Mouse (Mus musculus): ENCODE data around the gene Il21. TPM values are rescaled to one million over a fixed set of nuclear protein-coding genes. Genes with fewer than 3 reads are reported as not detected.

Gene Il21
- polyA plus RNA-seq, 1 experiment from 2014 or later: not detected

- no peaks in the 10 kb centered on the region for H3K36me3 ChIP-seq
- H3K27me3 ChIP-seq (replicated peaks): no peaks in the 10 kb centered on the region
- no peak overlapping the region for H3K27ac ChIP-seq (replicated peaks)
- peaks cover 12% of the 10 kb centered on the region; the same call in 1 of the 2 replicates for H3K4me1 ChIP-seq
- 89% methylated on average over 1 of the region's 1 CpGs for WGBS
- ATAC-seq (ENCODE audit: low FRiP score): no peak
- no peak overlapping the region for H3K4me3 ChIP-seq (replicated peaks)
- H3K9me3 ChIP-seq (replicated peaks): no peaks in the 10 kb centered on the region
- H3K9ac ChIP-seq (replicated peaks): no peak overlapping the region
- no peak overlapping the region for H3K4me2 ChIP-seq
These were observed 46.9 kb downstream of the Il21 start for GRCm38 (mm10) chr3:37185534-37185933.

GRCm38 (mm10) chr3:37182415-37183269 lies 49.8 kb downstream of the Il21 start:
- Histone ChIP-seq H3K36me3 (no peaks in the 10 kb centered on the region), H3K4me3 (replicated peaks) (no peak overlapping the region), H3K9me3 (replicated peaks) (no peaks in the 10 kb centered on the region), H3K27ac (replicated peaks) (no peak overlapping the region), H3K27me3 (replicated peaks) (no peaks in the 10 kb centered on the region), H3K9ac (replicated peaks) (no peak overlapping the region), H3K4me2 (0 out of 2 replicates have a peak overlapping the region, but pooled peaks have one; percentile 13), H3K4me1 (peaks cover 12% of the 10 kb centered on the region; the same call in 1 of the 2 replicates)
- WGBS: 41% methylated on average over 16 of the region's 16 CpGs
- peak; percentile 85 for ATAC-seq (ENCODE audit: low FRiP score)

DNA sequence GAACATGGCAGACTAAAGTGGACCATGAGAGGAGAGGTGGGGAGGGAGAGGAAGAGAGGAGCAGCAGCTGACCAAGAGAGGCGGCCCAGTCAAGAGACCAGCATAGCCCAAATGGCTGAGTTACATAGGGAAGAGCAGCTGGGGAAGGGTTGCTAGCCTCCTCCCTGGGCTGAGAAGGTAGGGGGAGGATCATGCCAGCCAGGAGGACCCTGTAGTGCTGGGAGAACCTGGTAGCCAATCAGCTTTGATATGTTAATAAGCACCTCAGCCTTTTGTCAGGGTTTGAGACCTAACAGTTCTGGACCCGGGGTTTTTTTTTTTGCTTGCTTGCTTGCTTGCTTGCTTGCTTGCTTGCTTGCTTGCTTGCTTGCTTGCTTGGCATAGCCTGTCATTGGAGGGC lies 51.4 kb downstream of the Il21 start:
- Histone ChIP-seq H3K9ac (replicated peaks) (no peak overlapping the region), H3K27ac (replicated peaks) (no peak overlapping the region), H3K9me3 (replicated peaks) (no peaks in the 10 kb centered on the region), H3K4me2 (no peak overlapping the region), H3K4me1 (peaks cover 12% of the 10 kb centered on the region; the same call in 1 of the 2 replicates), H3K4me3 (replicated peaks) (no peak overlapping the region), H3K36me3 (no peaks in the 10 kb centered on the region), H3K27me3 (replicated peaks) (no peaks in the 10 kb centered on the region)
- WGBS: 24% methylated on average over 2 of the region's 2 CpGs
- no peak for ATAC-seq (ENCODE audit: low FRiP score)

DNA sequence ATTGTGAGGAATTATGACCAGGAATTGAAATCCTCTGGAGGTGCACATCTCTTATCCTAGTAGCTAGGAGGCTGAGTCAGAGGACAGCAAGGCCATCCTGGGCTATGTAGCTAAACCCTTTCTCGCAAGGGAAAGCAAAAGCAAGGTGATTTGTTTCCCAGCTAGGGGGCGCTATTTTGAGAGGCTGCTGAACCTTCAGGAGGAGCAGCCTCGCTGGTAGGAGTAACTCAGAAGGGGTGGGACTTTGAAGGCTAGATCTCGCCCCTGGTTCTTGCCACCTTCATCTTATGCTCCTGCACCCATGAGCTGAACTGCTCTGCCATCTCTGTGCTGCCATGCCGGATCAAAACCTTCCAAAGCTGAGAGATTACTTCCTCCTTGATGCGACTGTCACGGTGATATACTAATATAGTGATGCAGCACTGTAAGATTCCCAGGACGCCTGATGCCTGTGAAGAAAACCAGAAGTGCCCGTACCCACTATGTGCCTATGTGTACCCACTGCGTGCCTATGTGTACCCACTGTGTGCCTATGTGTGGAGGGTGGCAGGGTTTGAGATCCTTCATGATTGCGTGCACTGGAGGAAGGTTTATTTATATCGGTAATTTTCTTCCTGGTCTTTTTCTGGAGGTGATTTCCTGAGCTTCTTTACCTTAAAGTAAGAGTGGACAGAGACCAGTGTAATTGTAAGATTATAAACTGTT lies 52.2 kb downstream of the Il21 start:
- no peaks in the 10 kb centered on the region for H3K27me3 ChIP-seq (replicated peaks)
- H3K9me3 ChIP-seq (replicated peaks): no peaks in the 10 kb centered on the region
- no peaks in the 10 kb centered on the region for H3K36me3 ChIP-seq
- no peak for ATAC-seq (ENCODE audit: low FRiP score)
- no peak overlapping the region for H3K4me3 ChIP-seq (replicated peaks)
- WGBS: 84% methylated on average over 12 of the region's 12 CpGs
- H3K9ac ChIP-seq (replicated peaks): no peak overlapping the region
- H3K4me1 ChIP-seq: peaks cover 12% of the 10 kb centered on the region; the same call in 1 of the 2 replicates
- H3K27ac ChIP-seq (replicated peaks): no peak overlapping the region
- no peak overlapping the region for H3K4me2 ChIP-seq

- 91% methylated on average over 9 of the region's 9 CpGs for WGBS
- H3K9ac ChIP-seq (replicated peaks): no peak overlapping the region
- H3K4me1 ChIP-seq: peaks cover 12% of the 10 kb centered on the region; the same call in 1 of the 2 replicates
- no peak for ATAC-seq (ENCODE audit: low FRiP score)
- no peak overlapping the region for H3K4me3 ChIP-seq (replicated peaks)
- H3K27ac ChIP-seq (replicated peaks): no peak overlapping the region
- H3K4me2 ChIP-seq: no peak overlapping the region
- no peaks in the 10 kb centered on the region for H3K27me3 ChIP-seq (replicated peaks)
- H3K9me3 ChIP-seq (replicated peaks): no peaks in the 10 kb centered on the region
- H3K36me3 ChIP-seq: no peaks in the 10 kb centered on the region
These were observed 53.0 kb downstream of the Il21 start for GRCm38 (mm10) chr3:37179472-37179871.

- no peaks in the 10 kb centered on the region for H3K4me1 ChIP-seq
- no peak overlapping the region for H3K9ac ChIP-seq (replicated peaks)
- H3K27ac ChIP-seq (replicated peaks): no peak overlapping the region
- no peak overlapping the region for H3K4me3 ChIP-seq (replicated peaks)
- H3K4me2 ChIP-seq: no peak overlapping the region
- H3K9me3 ChIP-seq (replicated peaks): no peaks in the 10 kb centered on the region
- H3K36me3 ChIP-seq: no peaks in the 10 kb centered on the region
- 71% methylated on average over 10 of the region's 10 CpGs for WGBS
- no peak for ATAC-seq (ENCODE audit: low FRiP score)
- no peaks in the 10 kb centered on the region for H3K27me3 ChIP-seq (replicated peaks)
These were observed 57.5 kb downstream of the Il21 start for GRCm38 (mm10) chr3:37174711-37175572.

- no peak for ATAC-seq (ENCODE audit: low FRiP score)
- Histone ChIP-seq H3K9ac (replicated peaks) (no peak overlapping the region), H3K27me3 (replicated peaks) (no peaks in the 10 kb centered on the region), H3K4me1 (no peaks in the 10 kb centered on the region), H3K27ac (replicated peaks) (no peak overlapping the region), H3K4me2 (no peak overlapping the region), H3K9me3 (replicated peaks) (no peaks in the 10 kb centered on the region), H3K36me3 (no peaks in the 10 kb centered on the region), H3K4me3 (replicated peaks) (no peak overlapping the region)
- WGBS: 91% methylated on average over 8 of the region's 8 CpGs
These were observed 59.2 kb downstream of the Il21 start for GRCm38 (mm10) chr3:37173285-37173684.

Small RNA genes within 50 kb of the gene (microRNA-seq; reads per million reads assigned to microRNA genes)
- gene Gm24169: not detected

Other genes starting within 250 kb of the Il21 start
- gene Adad1, start 169.1 kb downstream of the Il21 start, polyA plus RNA-seq (2015; fragmentation: Nextera tagmentation; extraction: Ambion mirVana): 0.49 TPM in 1 of 2 replicates, not detected in the other
- 0.23 and 0.68 TPM in 2 replicates for gene Il2, start 106.7 kb downstream of the Il21 start, polyA plus RNA-seq (2015; fragmentation: Nextera tagmentation; extraction: Ambion mirVana)
- 4.4 and 4.7 TPM in 2 replicates for gene Bbs12, start 79.9 kb upstream of the Il21 start, polyA plus RNA-seq (2015; fragmentation: Nextera tagmentation; extraction: Ambion mirVana)
- gene Cetn4, start 80.1 kb upstream of the Il21 start, polyA plus RNA-seq (2015; fragmentation: Nextera tagmentation; extraction: Ambion mirVana): 3.3 and 3.6 TPM in 2 replicates
- gene Fgf2, start 115.7 kb upstream of the Il21 start, polyA plus RNA-seq (2015; fragmentation: Nextera tagmentation; extraction: Ambion mirVana): 0.63 and 1.1 TPM in 2 replicates
- gene Spata5, start 187.3 kb upstream of the Il21 start, polyA plus RNA-seq (2015; fragmentation: Nextera tagmentation; extraction: Ambion mirVana): 29.5 and 31.7 TPM in 2 replicates
- gene Nudt6, start 187.6 kb upstream of the Il21 start, polyA plus RNA-seq (2015; fragmentation: Nextera tagmentation; extraction: Ambion mirVana): 9.3 and 10.5 TPM in 2 replicates